Mouse (Mus musculus) yolk sac, embryonic 10.5 days (tissue): Measurements from ENCODE around the gene Scgb2b3.

ENCODE experiments used
- DNase-seq: peaks from one replicate; pipeline ENCODE4 v3.0.0-alpha.2; 2017; ENCODE audit warnings: low spot score

The Scgb2b3 gene

GRCm38 (mm10) chr7:31362022-31362560 is at the start of gene Scgb2b3:
Gene Scgb2b3, minus strand, starts transcription at chr7:31362072.
- DNase-seq, result no peak

DNA sequence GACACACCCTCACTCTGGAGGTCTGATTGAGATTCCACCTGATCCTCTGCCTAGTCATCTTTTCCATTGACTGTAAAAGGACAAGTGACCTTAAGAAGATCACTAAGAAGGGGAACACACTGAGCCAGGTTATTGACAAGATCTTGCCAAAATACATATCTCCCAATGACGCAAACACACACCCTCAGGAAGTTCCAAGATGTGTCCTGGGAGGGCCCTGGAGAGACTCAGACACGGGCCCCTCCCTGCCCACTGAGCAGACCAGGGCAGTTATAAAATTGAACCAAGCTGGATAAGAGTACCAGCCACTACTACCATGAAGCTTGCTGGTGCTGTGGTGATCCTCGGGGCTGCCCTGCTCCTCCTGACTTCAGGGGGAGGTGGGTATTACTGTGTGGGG is 13.4 kb upstream of the Scgb2b3 start, which contains the start of gene Scgb1b3:
Gene Scgb1b3, plus strand, starts transcription at position 301 of the 400 bp plus-strand sequence.
- DNase-seq, result no peak
